Mouse (Mus musculus) heart, embryonic 11.5 days (tissue): ENCODE results near the gene Preb. TPM values are rescaled to one million over a fixed set of nuclear protein-coding genes. Genes with fewer than 3 reads are reported as not detected.

ENCODE experiments used
- ATAC-seq: fragments of 200-750 bp; cut with Nextera tagmentation; replicated peaks from 2 replicates; pipeline ENCODE4 v1.8.0; 2017; ENCODE audit warnings: moderate library complexity; ENCODE audit not compliant: insufficient number of reproducible peaks, low FRiP score, low TSS enrichment
- H3K27ac ChIP-seq: fragments of 300-500 bp; sonication (generic); 2 replicates; pipeline ENCODE4 v1.5.1; 2014; ENCODE audit warnings: mild to moderate bottlenecking, low read depth, low read length
- H3K27me3 ChIP-seq: fragments of 300-500 bp; sonication (generic); 2 replicates; pipeline ENCODE4 v1.6.1; 2014; ENCODE audit warnings: mild to moderate bottlenecking, low read length, mixed read lengths; ENCODE audit not compliant: control insufficient read depth, insufficient read depth
- H3K36me3 ChIP-seq: fragments of 300-500 bp; sonication (generic); 2 replicates; pipeline ENCODE4 v1.6.1; 2014; ENCODE audit warnings: mild to moderate bottlenecking, low read length, moderate library complexity, mixed read lengths; ENCODE audit not compliant: control insufficient read depth, insufficient read depth
- H3K4me1 ChIP-seq: fragments of 300-500 bp; sonication (generic); 2 replicates; pipeline ENCODE4 v1.6.1; 2014; ENCODE audit warnings: low read length; ENCODE audit not compliant: control insufficient read depth, insufficient read depth
- H3K4me2 ChIP-seq: fragments of 300-500 bp; sonication (generic); 2 replicates; pipeline ENCODE4 v1.6.1; 2014; ENCODE audit warnings: mild to moderate bottlenecking, moderate library complexity
- H3K4me3 ChIP-seq: fragments of 300-500 bp; sonication (generic); 2 replicates; pipeline ENCODE4 v1.5.1; 2014; ENCODE audit warnings: low read depth, low read length
- H3K9ac ChIP-seq: fragments of 300-500 bp; sonication (generic); 2 replicates; pipeline ENCODE4 v1.6.1; 2014; ENCODE audit warnings: mild to moderate bottlenecking, low read depth, low read length, moderate library complexity
- H3K9me3 ChIP-seq: fragments of 300-500 bp; sonication (generic); replicated peaks from 2 replicates; pipeline ENCODE4 v1.6.1; 2016; ENCODE audit warnings: low read length; ENCODE audit not compliant: control insufficient read depth
- WGBS: fragments of 180-500 bp; shearing (Covaris S2); extraction: QIAGEN DNeasy Blood & Tissue Kit; methylation state at CpG from one replicate; pipeline ENCODE4 v1.1.7; 2014; ENCODE audit not compliant: insufficient replicate concordance; 5-methylcytosine and 5-hydroxymethylcytosine counted together
- polyA plus RNA-seq: library from polyadenylated mRNA; unstranded; fragments of >200 nt; fragmentation: Nextera tagmentation; extraction: Ambion mirVana; gene quantifications from 2 replicates; pipeline ENCODE4 v1.2.1, GENCODE M21; 2014

The Preb gene
- polyA plus RNA-seq, 1 experiment from 2014 or later = 70.2 TPM

DNA sequence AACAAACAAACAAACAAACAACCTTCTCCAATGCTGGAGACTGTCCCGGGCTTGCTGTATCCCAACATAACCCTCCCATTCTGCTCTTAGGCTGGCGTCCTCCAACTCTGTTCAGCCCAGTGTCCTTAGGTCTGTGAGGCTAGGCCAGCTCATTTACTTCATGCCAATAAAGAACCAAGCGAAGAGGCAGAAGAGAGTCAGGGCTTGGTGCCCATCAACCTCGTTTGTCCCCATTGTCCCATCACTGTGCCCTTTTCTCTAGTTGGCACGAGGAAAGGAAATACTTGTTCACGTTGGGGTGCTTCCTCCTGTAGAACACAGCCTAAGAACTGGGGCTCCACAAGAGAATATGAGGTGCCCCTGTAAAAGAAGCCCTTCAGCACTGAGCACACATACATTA lies 8.5 kb downstream of the Preb start:
- peaks cover 13% of the 10 kb centered on the region for H3K4me1 ChIP-seq
- WGBS = 80% methylated on average over 6 of the region's 6 CpGs
- H3K9me3 ChIP-seq = no peaks in the 10 kb centered on the region
- H3K27ac ChIP-seq = no peak overlapping the region
- no peaks in the 10 kb centered on the region for H3K27me3 ChIP-seq
- no peak overlapping the region for H3K4me2 ChIP-seq
- peaks cover 25% of the 10 kb centered on the region for H3K36me3 ChIP-seq
- no peak for ATAC-seq
- no peak overlapping the region for H3K9ac ChIP-seq
- no peak overlapping the region for H3K4me3 ChIP-seq

GRCm38 (mm10) chr5:30950922-30951321 lies 9.2 kb downstream of the Preb start:
- ATAC-seq = no peak
- Histone ChIP-seq H3K4me2 (peak overlapping the region; percentile 93; the same call in 1 of the 2 replicates), H3K4me1 (peaks cover 13% of the 10 kb centered on the region), H3K9ac (no peak overlapping the region), H3K9me3 (no peaks in the 10 kb centered on the region), H3K27ac (no peak overlapping the region), H3K4me3 (no peak overlapping the region; the same call in 1 of the 2 replicates), H3K27me3 (peaks cover 3% of the 10 kb centered on the region; the same call in 1 of the 2 replicates), H3K36me3 (peaks cover 24% of the 10 kb centered on the region)
- WGBS = 83% methylated on average over 2 of the region's 2 CpGs

DNA sequence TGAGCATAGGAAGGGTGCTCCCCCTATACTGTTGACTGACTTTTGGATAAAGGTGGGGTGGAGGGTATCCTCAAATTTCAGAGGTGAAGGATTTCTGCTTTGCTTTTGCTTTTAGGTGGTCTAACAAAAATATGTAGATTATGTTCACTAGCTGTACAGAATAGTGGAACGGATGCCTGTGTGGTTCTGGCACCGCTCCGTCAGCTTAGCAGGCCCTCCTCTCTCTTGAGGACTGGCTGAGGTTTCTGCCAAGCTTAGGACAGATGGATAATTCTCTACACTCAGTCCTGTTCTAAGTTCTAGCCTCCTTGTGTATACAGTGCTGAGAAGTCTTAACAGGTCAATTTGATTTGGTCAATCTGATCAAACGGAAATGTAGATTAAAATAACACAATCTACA lies 9.7 kb downstream of the Preb start:
- H3K4me1 ChIP-seq = peaks cover 13% of the 10 kb centered on the region
- 71% methylated on average over 4 of the region's 4 CpGs for WGBS
- ATAC-seq = no peak
- H3K36me3 ChIP-seq = peaks cover 20% of the 10 kb centered on the region
- H3K9me3 ChIP-seq = no peaks in the 10 kb centered on the region
- H3K27ac ChIP-seq = peak overlapping the region; percentile 57; the same call in 1 of the 2 replicates
- peaks cover 6% of the 10 kb centered on the region for H3K27me3 ChIP-seq
- H3K9ac ChIP-seq = peak overlapping the region; percentile 74
- H3K4me3 ChIP-seq = peak overlapping the region; percentile 69
- H3K4me2 ChIP-seq = peak overlapping the region; percentile 93

DNA sequence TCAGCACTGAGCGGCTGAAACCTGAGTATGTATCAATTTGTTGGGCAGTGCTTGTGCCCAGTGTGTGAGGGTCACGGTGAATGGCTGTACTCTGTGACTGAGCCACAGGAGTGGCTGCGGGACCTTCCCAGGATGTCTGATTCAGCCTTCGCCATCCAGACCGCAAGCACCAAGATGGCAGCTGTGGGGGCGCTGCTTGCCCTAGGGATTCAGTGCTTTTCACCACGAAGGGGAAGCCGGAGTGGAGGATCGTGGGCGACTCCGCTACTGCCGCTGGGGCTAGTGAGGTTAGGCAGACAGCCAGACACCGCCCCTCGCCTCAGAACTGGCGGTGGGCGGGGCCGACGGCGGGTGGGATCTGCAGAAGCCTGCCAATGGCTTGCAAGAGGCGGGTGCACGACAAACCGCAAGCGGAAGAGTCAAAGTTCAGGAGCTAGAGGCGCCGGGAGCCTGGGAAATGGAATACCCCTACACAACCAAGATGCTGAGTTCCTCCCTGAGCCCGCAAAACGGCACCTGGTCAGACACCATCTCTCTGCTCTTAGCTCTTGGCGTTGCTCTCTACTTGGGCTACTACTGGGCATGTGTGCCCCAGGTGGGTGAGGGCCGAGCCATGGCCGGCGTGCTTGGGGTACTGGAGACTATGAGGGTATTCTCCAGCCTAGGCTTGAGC lies 10.4 kb downstream of the Preb start:
- Histone ChIP-seq H3K4me2 (peak overlapping the region; percentile 93), H3K27ac (peak overlapping the region; percentile 57; the same call in 1 of the 2 replicates), H3K4me1 (peaks cover 17% of the 10 kb centered on the region), H3K27me3 (peaks cover 9% of the 10 kb centered on the region), H3K4me3 (peak overlapping the region; percentile 69), H3K9ac (peak overlapping the region; percentile 74), H3K36me3 (peaks cover 14% of the 10 kb centered on the region), H3K9me3 (no peaks in the 10 kb centered on the region)
- ATAC-seq = peak; percentile 88
- WGBS = under 1% methylated on average over 31 of the region's 31 CpGs

- WGBS = 68% methylated on average over 5 of the region's 5 CpGs
- ATAC-seq = no peak
- H3K36me3 ChIP-seq = peaks cover 3% of the 10 kb centered on the region; the same call in 1 of the 2 replicates
- H3K4me3 ChIP-seq = no peak overlapping the region
- no peak overlapping the region for H3K9ac ChIP-seq
- H3K27ac ChIP-seq = no peak overlapping the region
- H3K4me1 ChIP-seq = peaks cover 17% of the 10 kb centered on the region
- no peaks in the 10 kb centered on the region for H3K9me3 ChIP-seq
- no peak overlapping the region for H3K4me2 ChIP-seq
- peaks cover 13% of the 10 kb centered on the region for H3K27me3 ChIP-seq
Measured at GRCm38 (mm10) chr5:30948620-30949019, 11.5 kb downstream of the Preb start.

GRCm38 (mm10) chr5:30944956-30945781 lies 15.0 kb downstream of the Preb start, which contains the start of gene Cgref1:
TSS of gene Cgref1 (minus strand) at chr5:30945591.
- H3K9me3 ChIP-seq = no peaks in the 10 kb centered on the region
- no peak within 1 kb of the TSS for H3K27ac ChIP-seq
- ATAC-seq = no peak; the same call in 1 of the 2 replicates
- H3K27me3 ChIP-seq = peaks cover 15% of the 10 kb centered on the region
- no peaks in the 10 kb centered on the region for H3K36me3 ChIP-seq
- H3K9ac ChIP-seq = peak within 1 kb of the TSS; percentile 73
- H3K4me1 ChIP-seq = peaks cover 9% of the 10 kb centered on the region
- peak within 1 kb of the TSS; percentile 51 for H3K4me3 ChIP-seq
- 5% methylated on average over 44 of the region's 44 CpGs for WGBS
- peak within 1 kb of the TSS; percentile 95 for H3K4me2 ChIP-seq

GRCm38 (mm10) chr5:30944344-30944743 lies 15.8 kb downstream of the Preb start:
- ATAC-seq = no peak
- no peak overlapping the region for H3K27ac ChIP-seq
- no peak overlapping the region for H3K9ac ChIP-seq
- no peak overlapping the region for H3K4me2 ChIP-seq
- H3K4me3 ChIP-seq = no peak overlapping the region
- peaks cover 15% of the 10 kb centered on the region for H3K27me3 ChIP-seq
- H3K4me1 ChIP-seq = peaks cover 7% of the 10 kb centered on the region
- WGBS = 81% methylated on average over 6 of the region's 6 CpGs
- no peaks in the 10 kb centered on the region for H3K9me3 ChIP-seq
- no peaks in the 10 kb centered on the region for H3K36me3 ChIP-seq

GRCm38 (mm10) chr5:30943004-30943403 lies 17.2 kb downstream of the Preb start:
- Histone ChIP-seq H3K9ac (no peak overlapping the region), H3K4me2 (no peak overlapping the region), H3K27me3 (peaks cover 15% of the 10 kb centered on the region), H3K9me3 (no peaks in the 10 kb centered on the region), H3K4me3 (no peak overlapping the region), H3K4me1 (peaks cover 4% of the 10 kb centered on the region), H3K36me3 (no peaks in the 10 kb centered on the region), H3K27ac (no peak overlapping the region)
- WGBS = 92% methylated on average over 2 of the region's 2 CpGs
- ATAC-seq = no peak
